Mouse (Mus musculus) forebrain, postnatal 0 days (tissue): ENCODE results near the gene Aes. TPM values are rescaled to one million over a fixed set of nuclear protein-coding genes. Genes with fewer than 3 reads are reported as not detected.

Experiments
- ATAC-seq: fragments of 200-750 bp; cut with Nextera tagmentation; 2 replicates; pipeline ENCODE4 v1.8.0; 2017; ENCODE audit warnings: mild to moderate bottlenecking, moderate library complexity
- DNase-seq: peaks from one replicate; pipeline ENCODE4 v3.0.0-alpha.2; 2015
- H3K27ac ChIP-seq: fragments of 300-500 bp; sonication (generic); 2 replicates; pipeline ENCODE4 v1.5.1; 2014; ENCODE audit warnings: low read depth, mild to moderate bottlenecking, antibody characterized with exemption, low read length, moderate library complexity, mixed read lengths
- H3K27me3 ChIP-seq: fragments of 300-500 bp; sonication (generic); 2 replicates; pipeline ENCODE4 v1.6.1; 2014; ENCODE audit warnings: mild to moderate bottlenecking, low read length, mixed read lengths; ENCODE audit not compliant: insufficient read depth
- H3K36me3 ChIP-seq: fragments of 300-500 bp; sonication (generic); 2 replicates; pipeline ENCODE4 v1.6.1; 2014; ENCODE audit warnings: mild to moderate bottlenecking, moderate library complexity; ENCODE audit not compliant: insufficient read depth
- H3K4me1 ChIP-seq: fragments of 300-500 bp; sonication (generic); 2 replicates; pipeline ENCODE4 v1.6.1; 2014; ENCODE audit warnings: antibody characterized with exemption; ENCODE audit not compliant: insufficient read depth
- H3K4me2 ChIP-seq: fragments of 300-500 bp; sonication (generic); 2 replicates; pipeline ENCODE4 v1.6.1; 2014; ENCODE audit warnings: low read depth, mild to moderate bottlenecking, moderate library complexity
- H3K4me3 ChIP-seq: fragments of 300-500 bp; sonication (generic); 2 replicates; pipeline ENCODE4 v1.5.1; 2014; ENCODE audit warnings: low read depth, low read length, mixed read lengths
- H3K9ac ChIP-seq: fragments of 300-500 bp; sonication (generic); 2 replicates; pipeline ENCODE4 v1.6.1; 2014; ENCODE audit warnings: mild to moderate bottlenecking
- H3K9me3 ChIP-seq: fragments of 300-500 bp; sonication (generic); 2 replicates; pipeline ENCODE4 v1.6.1; 2016; ENCODE audit warnings: low read length
- CTCF ChIP-seq: sonication (generic); IDR thresholded peaks from 2 replicates; pipeline ENCODE4 v1.5.1; 2016; ENCODE audit warnings: antibody characterized with exemption, control low read depth, low read depth
- WGBS: fragments of 180-500 bp; shearing (Covaris S2); extraction: QIAGEN DNeasy Blood & Tissue Kit; methylation state at CpG from one replicate; pipeline ENCODE4 v1.1.7; 2014; 5-methylcytosine and 5-hydroxymethylcytosine counted together
- polyA plus RNA-seq: library from polyadenylated mRNA; unstranded; fragments of >200 nt; fragmentation: Nextera tagmentation; extraction: Ambion mirVana; gene quantifications from 2 replicates; pipeline ENCODE4 v1.2.1, GENCODE M21; 2015
- total RNA-seq: library from RNA; depleted of rRNA; stranded (reverse); fragments of >200 nt; gene quantifications from 2 replicates; pipeline ENCODE4 v1.2.3, GENCODE M21; 2014

Gene Aes
- total and polyA plus RNA-seq, 2 experiments from 2014 or later: 450 to 802 TPM

DNA sequence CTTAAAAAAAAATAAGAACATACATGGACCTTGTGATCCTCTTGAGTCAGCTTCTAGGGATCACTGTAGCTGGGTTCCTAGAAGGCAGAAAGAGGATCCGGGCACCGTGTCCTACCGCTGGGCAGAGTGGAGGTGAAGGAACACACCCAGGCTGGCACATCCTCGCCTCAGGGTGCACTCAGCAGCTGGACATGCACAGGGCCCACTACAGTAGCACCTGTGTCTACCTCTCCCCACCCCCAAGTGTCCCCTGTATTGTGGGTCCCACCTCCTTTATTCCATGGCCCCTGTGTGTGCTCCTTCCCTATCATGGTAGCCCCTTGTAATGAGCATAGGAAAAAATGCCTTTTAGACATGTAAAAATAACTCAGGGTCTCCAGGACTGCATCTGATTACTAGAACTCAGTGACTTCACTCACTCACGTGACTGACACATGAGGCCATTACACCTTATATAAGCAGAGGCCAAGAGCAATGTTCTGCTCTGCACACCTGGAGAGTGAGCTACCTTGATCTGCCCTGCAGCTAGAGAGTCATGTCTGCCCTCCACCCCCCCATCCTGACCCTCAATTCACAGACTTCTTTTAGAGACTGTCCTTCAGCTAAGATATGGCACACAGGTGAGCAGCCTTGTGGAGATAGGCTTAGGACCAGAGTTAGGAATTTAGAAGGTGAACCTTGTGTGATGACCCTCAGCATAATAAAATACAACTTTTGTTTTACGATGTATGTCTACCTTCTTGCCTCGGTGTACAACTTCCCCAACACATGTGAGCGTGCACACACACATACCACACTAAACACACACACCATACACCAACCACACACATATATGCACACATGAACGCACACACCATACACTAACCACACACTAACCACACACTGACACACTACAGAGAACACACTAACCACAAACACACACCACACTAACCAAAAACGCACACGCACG, 45.0 kb downstream of the Aes start:
- TF ChIP-seq CTCF: no peak
- no peaks in the 10 kb centered on the region for H3K36me3 ChIP-seq
- peak overlapping the region; percentile 5; the same call in 1 of the 2 replicates for H3K4me3 ChIP-seq
- no peaks in the 10 kb centered on the region for H3K9me3 ChIP-seq
- H3K4me2 ChIP-seq: peak overlapping the region; percentile 72; the same call in 1 of the 2 replicates
- WGBS: 82% methylated on average over 12 of the region's 12 CpGs
- no peak for ATAC-seq
- peaks cover 12% of the 10 kb centered on the region for H3K4me1 ChIP-seq
- no peak for DNase-seq
- H3K9ac ChIP-seq: no peak overlapping the region
- no peak overlapping the region for H3K27ac ChIP-seq
- H3K27me3 ChIP-seq: no peaks in the 10 kb centered on the region

DNA sequence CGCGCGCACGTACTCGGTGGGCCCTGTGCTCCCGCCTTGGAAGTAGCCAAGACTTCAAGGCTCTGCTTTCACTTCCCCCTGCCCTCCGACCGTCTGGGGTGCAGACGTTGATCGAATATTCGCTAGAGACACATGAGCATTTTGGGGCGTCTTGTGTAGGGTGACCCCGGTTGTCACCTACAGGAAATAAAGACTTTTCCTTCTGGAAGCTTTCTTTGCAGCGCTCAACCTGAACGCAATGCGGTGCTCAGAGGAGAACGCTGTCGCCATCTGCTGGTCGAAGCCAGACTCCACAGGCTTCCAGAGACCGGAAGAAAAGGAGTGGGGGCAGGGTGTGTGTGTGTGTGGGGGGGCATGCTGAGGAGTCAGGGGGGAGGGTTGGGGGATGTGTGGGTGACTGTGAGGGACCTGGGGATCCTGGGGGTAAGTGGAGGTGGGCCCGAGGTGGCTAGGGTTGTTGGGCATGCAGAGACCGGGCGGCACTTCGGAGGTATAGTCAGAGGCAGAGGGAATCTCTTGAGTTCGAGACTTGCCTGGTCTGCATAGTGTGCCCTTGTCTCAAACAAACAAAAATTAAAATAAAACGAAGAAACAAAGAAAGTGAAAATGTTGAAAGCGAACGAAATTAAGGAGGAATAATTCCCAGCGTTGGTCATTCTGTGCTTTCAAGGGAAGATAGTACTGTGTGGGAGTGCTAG, 45.8 kb downstream of the Aes start:
- peak overlapping the region; percentile 90 for H3K27ac ChIP-seq
- peak; percentile 93 for TF ChIP-seq CTCF
- peaks cover 12% of the 10 kb centered on the region for H3K4me1 ChIP-seq
- peak; percentile 97 for DNase-seq
- H3K9ac ChIP-seq: peak overlapping the region; percentile 54
- H3K4me3 ChIP-seq: peak overlapping the region; percentile 66
- peak overlapping the region; percentile 72 for H3K4me2 ChIP-seq
- peak; percentile 63 for ATAC-seq
- H3K36me3 ChIP-seq: no peaks in the 10 kb centered on the region
- H3K27me3 ChIP-seq: no peaks in the 10 kb centered on the region
- WGBS: 20% methylated on average over 29 of the region's 29 CpGs
- no peaks in the 10 kb centered on the region for H3K9me3 ChIP-seq

DNA sequence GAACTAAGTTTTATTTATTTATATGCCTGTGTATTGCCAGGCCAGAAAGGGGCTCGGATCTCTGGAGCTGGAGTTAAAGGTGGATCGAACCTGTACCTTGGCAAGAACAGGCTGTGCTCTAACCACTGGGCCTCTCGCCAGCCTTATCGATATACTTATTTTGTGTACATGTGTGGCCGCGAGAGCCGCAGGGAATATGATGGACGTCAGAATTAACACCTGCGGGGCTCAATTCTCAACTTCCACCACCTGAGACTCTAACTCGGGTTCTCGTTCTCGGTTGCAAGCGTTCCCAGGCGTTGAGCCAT, 46.3 kb downstream of the Aes start:
- ATAC-seq: no peak
- H3K27me3 ChIP-seq: no peaks in the 10 kb centered on the region
- peak overlapping the region; percentile 66 for H3K4me3 ChIP-seq
- no peak for TF ChIP-seq CTCF
- H3K4me2 ChIP-seq: peak overlapping the region; percentile 72
- 2% methylated on average over 14 of the region's 14 CpGs for WGBS
- DNase-seq: no peak
- H3K4me1 ChIP-seq: peaks cover 11% of the 10 kb centered on the region
- no peaks in the 10 kb centered on the region for H3K9me3 ChIP-seq
- peak overlapping the region; percentile 90 for H3K27ac ChIP-seq
- H3K9ac ChIP-seq: peak overlapping the region; percentile 54
- no peaks in the 10 kb centered on the region for H3K36me3 ChIP-seq

DNA sequence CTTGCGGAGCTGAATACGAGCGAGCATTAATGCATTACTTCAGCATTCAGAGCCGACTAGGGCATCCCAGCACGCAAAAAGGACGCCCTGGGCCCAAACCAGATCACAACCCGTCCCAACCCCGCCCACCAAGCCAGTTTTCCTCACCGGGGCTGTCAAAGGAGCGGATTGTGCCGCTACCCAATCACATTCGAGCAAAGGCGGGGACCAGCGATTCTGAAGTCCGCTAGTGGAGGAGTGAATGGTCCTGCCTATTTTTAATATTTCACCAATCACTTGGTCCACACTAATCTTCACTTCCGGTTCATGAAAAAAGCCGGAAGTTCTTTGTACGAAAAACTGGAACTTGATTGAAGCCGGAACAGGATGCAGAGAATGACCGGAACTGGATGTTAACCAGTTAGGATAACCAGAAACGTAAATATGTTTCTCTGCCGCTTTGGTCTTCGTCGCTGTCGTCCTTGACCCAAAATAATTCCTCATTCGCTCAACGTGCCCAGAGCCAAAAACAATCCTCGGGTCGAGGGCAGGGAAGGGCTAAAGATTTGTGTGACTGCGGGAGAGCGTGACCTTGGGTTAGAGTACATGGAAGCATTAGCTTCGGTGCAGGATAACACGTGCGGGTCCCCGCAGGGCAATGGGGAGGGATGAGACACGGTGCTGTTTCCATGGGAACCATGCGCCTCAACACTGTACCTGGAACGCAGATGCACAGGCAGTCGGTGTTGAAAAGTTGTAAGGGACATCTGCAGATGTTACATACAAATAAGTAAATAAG, 46.9 kb downstream of the Aes start, which contains the start of gene BC025920:
Gene BC025920, plus strand, starts transcription at position 297 of the 778 bp plus-strand sequence.
- Histone ChIP-seq H3K4me1 (peaks cover 8% of the 10 kb centered on the region), H3K4me2 (peak within 1 kb of the TSS; percentile 92), H3K9me3 (no peaks in the 10 kb centered on the region), H3K9ac (peak within 1 kb of the TSS; percentile 78), H3K27me3 (no peaks in the 10 kb centered on the region), H3K36me3 (no peaks in the 10 kb centered on the region), H3K27ac (peak within 1 kb of the TSS; percentile 91), H3K4me3 (peak within 1 kb of the TSS; percentile 66)
- under 1% methylated on average over 39 of the region's 39 CpGs for WGBS
- TF ChIP-seq CTCF: no peak
- ATAC-seq (peak; percentile 93), DNase-seq (peak; percentile 96)

DNA sequence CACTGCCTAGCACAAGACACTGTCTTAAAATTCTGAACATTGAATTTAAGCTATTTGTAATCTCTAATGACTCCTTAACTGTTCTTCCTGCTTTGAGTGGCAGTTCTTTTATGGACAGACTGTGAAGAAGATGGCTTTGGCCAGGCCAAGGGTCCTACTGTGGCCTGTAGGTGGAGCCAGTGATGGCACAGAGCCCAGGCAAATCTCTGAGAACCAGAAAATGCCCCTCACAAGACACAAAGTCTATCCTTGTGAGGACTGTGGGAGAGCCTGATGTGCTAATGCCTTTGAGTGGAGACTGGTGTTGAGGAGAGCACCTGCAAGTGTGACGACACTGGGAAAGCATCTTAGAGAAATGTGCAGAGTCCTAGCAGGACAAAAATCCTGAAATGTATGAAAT, 49.0 kb downstream of the Aes start:
- DNase-seq (no peak), ATAC-seq (no peak)
- no peak overlapping the region for H3K9ac ChIP-seq
- no peaks in the 10 kb centered on the region for H3K36me3 ChIP-seq
- no peak overlapping the region for H3K4me2 ChIP-seq
- 79% methylated on average over 1 of the region's 1 CpGs for WGBS
- H3K4me3 ChIP-seq: no peak overlapping the region
- no peak overlapping the region for H3K27ac ChIP-seq
- H3K27me3 ChIP-seq: no peaks in the 10 kb centered on the region
- H3K4me1 ChIP-seq: peaks cover 6% of the 10 kb centered on the region
- peak; percentile 27; the same call in 1 of the 2 replicates for TF ChIP-seq CTCF
- no peaks in the 10 kb centered on the region for H3K9me3 ChIP-seq

- no peak for TF ChIP-seq CTCF
- H3K36me3 ChIP-seq: no peaks in the 10 kb centered on the region
Measured at GRCm38 (mm10) chr10:81612779-81613178, 53.5 kb downstream of the Aes start.

More at GRCm38 (mm10) chr10:81612779-81613178, 53.5 kb downstream of the Aes start:
- no peak overlapping the region for H3K9ac ChIP-seq
- no peaks in the 10 kb centered on the region for H3K4me1 ChIP-seq
- H3K27ac ChIP-seq: no peak overlapping the region
- DNase-seq (no peak), ATAC-seq (no peak)
- WGBS: 72% methylated on average over 3 of the region's 3 CpGs
- no peak overlapping the region for H3K4me3 ChIP-seq
- H3K4me2 ChIP-seq: no peak overlapping the region
- H3K27me3 ChIP-seq: no peaks in the 10 kb centered on the region
- H3K9me3 ChIP-seq: no peaks in the 10 kb centered on the region
